Mouse (Mus musculus) myocyte (in vitro differentiated cells): ENCODE measurements at regions not wholly inside any gene's neighbourhood (a gene's known extent, or its start where the extent isn't known, plus 50 kb on each side); places are given as distances from the start of the nearest gene placed in this dataset.

Source experiments
- H3K27me3 ChIP-seq: one replicate; pipeline ENCODE4 v1.6.1; 2011; ENCODE audit not compliant: control insufficient read depth, insufficient read depth, insufficient read length
- H3K36me3 ChIP-seq: one replicate; pipeline ENCODE4 v1.6.1; 2011; ENCODE audit not compliant: control insufficient read depth, insufficient read depth
- H3K4me2 ChIP-seq: one replicate; pipeline ENCODE4 v1.6.1; 2011; ENCODE audit warnings: low read depth, control low read depth
- H3K4me3 ChIP-seq: one replicate; pipeline ENCODE4 v1.5.1; 2011; ENCODE audit warnings: mild to moderate bottlenecking, control low read depth, moderate library complexity
- H3K79me2 ChIP-seq: one replicate; pipeline ENCODE4 v1.6.1; 2011; ENCODE audit not compliant: control insufficient read depth, insufficient read depth
- H3ac ChIP-seq: one replicate; pipeline ENCODE4 v1.6.1; 2011; ENCODE audit not compliant: control insufficient read depth, insufficient read length
- CEBPB ChIP-seq: IDR thresholded peaks from 2 replicates; pipeline ENCODE4 v1.6.1; 2011; ENCODE audit warnings: mild to moderate bottlenecking, moderate library complexity; ENCODE audit not compliant: poor library complexity, insufficient read depth, severe bottlenecking
- E2F4 ChIP-seq: IDR thresholded peaks from one replicate; pipeline ENCODE4 v1.6.1; 2011; ENCODE audit warnings: mild to moderate bottlenecking, control low read depth, moderate library complexity; ENCODE audit not compliant: insufficient read depth
- MAX ChIP-seq: IDR thresholded peaks from one replicate; pipeline ENCODE4 v1.6.1; 2011; ENCODE audit warnings: low read depth, mild to moderate bottlenecking, control low read depth
- MYOD1 ChIP-seq, 3 experiments: IDR thresholded peaks; one replicate each; pipeline ENCODE4 v1.6.1; 2011; ENCODE audit warnings: control low read depth in 2 of 3, low read depth in 2 of 3, mild to moderate bottlenecking in 2 of 3, moderate library complexity in 1 of 3; ENCODE audit not compliant: insufficient read length in 2 of 3, control insufficient read depth in 1 of 3
- MYOG ChIP-seq, 3 experiments: IDR thresholded peaks; one replicate each; pipeline ENCODE4 v1.6.1; 2011; ENCODE audit warnings: control low read depth in 2 of 3, low read depth in 2 of 3, mild to moderate bottlenecking in 2 of 3; ENCODE audit not compliant: insufficient read length in 2 of 3, control insufficient read depth in 1 of 3, insufficient read depth in 1 of 3
- POLR2A ChIP-seq: IDR thresholded peaks from one replicate; pipeline ENCODE4 v1.6.1; 2011; ENCODE audit warnings: low read depth, mild to moderate bottlenecking, control low read depth, moderate library complexity; ENCODE audit not compliant: insufficient read length
- POLR2AphosphoS2 ChIP-seq: IDR thresholded peaks from one replicate; pipeline ENCODE4 v1.6.1; 2011; ENCODE audit warnings: low read depth, control low read depth; ENCODE audit not compliant: insufficient read length
- REST ChIP-seq: IDR thresholded peaks from one replicate; pipeline ENCODE4 v1.6.1; 2011; ENCODE audit warnings: mild to moderate bottlenecking, control low read depth, moderate library complexity; ENCODE audit not compliant: insufficient read depth, insufficient read length
- SRF ChIP-seq: IDR thresholded peaks from one replicate; pipeline ENCODE4 v1.6.1; 2011; ENCODE audit warnings: low read depth; ENCODE audit not compliant: control insufficient read depth, insufficient read length
- TCF12 ChIP-seq: IDR thresholded peaks from one replicate; pipeline ENCODE4 v1.6.1; 2011; ENCODE audit warnings: mild to moderate bottlenecking, control low read depth; ENCODE audit not compliant: poor library complexity, insufficient read depth, severe bottlenecking
- TCF3 ChIP-seq: IDR thresholded peaks from one replicate; pipeline ENCODE4 v1.6.1; 2011; ENCODE audit warnings: low read depth, control low read depth; ENCODE audit not compliant: insufficient read length
- USF1 ChIP-seq: IDR thresholded peaks from one replicate; pipeline ENCODE4 v1.6.1; 2011; ENCODE audit warnings: low read depth, mild to moderate bottlenecking, control low read depth, moderate library complexity

DNA sequence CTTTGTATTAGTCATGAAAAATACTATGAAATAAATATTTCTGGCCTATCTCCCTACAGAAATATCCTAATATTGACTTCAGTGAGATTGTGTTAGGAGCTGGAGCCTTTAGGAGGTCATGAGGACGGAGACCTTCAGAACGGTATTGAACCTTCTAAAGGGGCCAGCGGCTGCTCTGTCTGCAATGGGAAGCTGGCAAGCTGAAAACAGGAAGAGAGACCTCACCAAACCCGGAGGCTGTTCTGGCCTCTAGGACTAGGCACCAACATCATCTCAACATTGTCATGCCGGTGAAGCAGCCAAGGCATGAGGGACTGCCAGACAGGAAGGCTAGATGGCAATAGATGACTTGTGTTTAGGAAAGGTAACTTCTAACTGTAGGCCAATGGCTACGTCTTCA lies 56.7 kb upstream of the Atrnl1 start:
- Histone ChIP-seq H3K4me2 (no peak overlapping the region), H3ac (no peak overlapping the region), H3K36me3 (no peaks in the 10 kb centered on the region)

DNA sequence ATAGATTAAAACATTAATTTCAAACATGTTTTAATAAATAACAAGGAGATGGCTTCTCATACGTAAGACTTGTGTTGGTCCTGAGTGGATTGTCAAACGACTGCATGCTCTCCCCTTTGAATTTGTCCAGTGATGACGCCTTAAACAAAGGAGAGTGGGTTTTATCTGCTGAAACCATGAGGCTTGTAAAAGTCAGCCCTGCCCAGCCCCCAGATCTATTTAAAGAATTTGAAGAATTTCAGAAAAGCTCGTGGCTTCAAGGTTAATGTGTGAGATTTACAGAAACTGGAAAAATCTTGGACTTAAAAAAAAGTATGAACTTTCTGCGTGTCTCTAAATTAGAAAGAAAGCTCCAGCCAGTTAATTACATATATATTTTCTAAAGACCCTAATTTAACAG lies 55.5 kb upstream of the Atrnl1 start:
- no peaks in the 10 kb centered on the region for H3K36me3 ChIP-seq
- no peak for TF ChIP-seq E2F4
- TF ChIP-seq CEBPB = no peak
- TF ChIP-seq MAX = no peak
- no peak for TF ChIP-seq POLR2A
- TF ChIP-seq MYOG (IDR thresholded peaks at IDR 0.05; ENCODE audit: control insufficient read depth in 1 of 3, insufficient read depth in 1 of 3, insufficient read length in 2 of 3, low read depth in 2 of 3) = no peak
- TF ChIP-seq SRF = no peak
- no peak for TF ChIP-seq REST
- no peak for TF ChIP-seq USF1
- no peak for TF ChIP-seq TCF12
- no peak for TF ChIP-seq TCF3
- TF ChIP-seq POLR2AphosphoS2 = no peak
- no peak for TF ChIP-seq MYOD1 (IDR thresholded peaks at IDR 0.05; ENCODE audit: control insufficient read depth in 1 of 3, insufficient read length in 2 of 3, low read depth in 2 of 3)
- no peaks in the 10 kb centered on the region for H3K27me3 ChIP-seq
- H3K4me2 ChIP-seq = no peak overlapping the region
- H3K79me2 ChIP-seq = no peaks in the 10 kb centered on the region
- no peak overlapping the region for H3ac ChIP-seq
- H3K4me3 ChIP-seq = no peak overlapping the region

More for the DNA sequence above, 56.7 kb upstream of the Atrnl1 start:
- no peak for TF ChIP-seq SRF
- no peak for TF ChIP-seq MYOD1 (IDR thresholded peaks at IDR 0.05; ENCODE audit: control insufficient read depth in 1 of 3, insufficient read length in 2 of 3, low read depth in 2 of 3)
- no peak for TF ChIP-seq MAX
- no peak for TF ChIP-seq REST
- TF ChIP-seq POLR2A = no peak
- TF ChIP-seq E2F4 = no peak
- TF ChIP-seq MYOG (IDR thresholded peaks at IDR 0.05; ENCODE audit: control insufficient read depth in 1 of 3, insufficient read depth in 1 of 3, insufficient read length in 2 of 3, low read depth in 2 of 3) = no peak
- TF ChIP-seq POLR2AphosphoS2 = no peak
- no peak for TF ChIP-seq CEBPB
- TF ChIP-seq USF1 = no peak
- H3K27me3 ChIP-seq = no peaks in the 10 kb centered on the region
- H3K79me2 ChIP-seq = no peaks in the 10 kb centered on the region
- H3K4me3 ChIP-seq = no peak overlapping the region

DNA sequence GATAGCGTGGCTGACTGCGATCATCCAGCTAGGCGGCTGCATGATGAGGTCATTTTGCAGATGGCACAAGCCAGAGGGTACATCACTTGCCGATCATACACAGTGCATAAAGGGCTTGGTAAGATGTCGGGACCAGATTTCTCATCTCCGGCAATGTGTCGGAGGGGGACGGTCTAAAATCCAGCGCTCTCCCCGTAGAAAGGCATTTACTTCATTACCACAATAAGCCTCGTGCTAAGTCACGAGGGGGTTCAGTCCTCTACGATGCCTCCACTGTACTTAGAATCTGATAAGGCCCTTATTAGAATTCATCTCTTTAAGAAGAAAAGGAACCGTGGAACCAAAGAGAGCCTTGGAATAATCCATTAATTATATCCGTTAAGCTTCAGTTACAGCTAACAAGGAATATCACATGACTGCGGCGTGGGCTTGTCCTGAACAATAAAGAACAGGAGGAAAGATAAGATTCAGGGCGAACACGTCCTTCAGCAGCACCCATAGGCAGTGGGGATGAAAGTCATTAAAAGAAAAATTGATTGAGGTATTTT lies 52.3 kb upstream of the Atrnl1 start:
- Histone ChIP-seq H3ac (no peak overlapping the region), H3K36me3 (no peaks in the 10 kb centered on the region), H3K27me3 (no peaks in the 10 kb centered on the region), H3K79me2 (no peaks in the 10 kb centered on the region), H3K4me3 (no peak overlapping the region), H3K4me2 (no peak overlapping the region)
- TF ChIP-seq CEBPB (no peak), MYOG (IDR thresholded peaks at IDR 0.05; ENCODE audit: control insufficient read depth in 1 of 3, insufficient read depth in 1 of 3, insufficient read length in 2 of 3, low read depth in 2 of 3) (no peak)

DNA sequence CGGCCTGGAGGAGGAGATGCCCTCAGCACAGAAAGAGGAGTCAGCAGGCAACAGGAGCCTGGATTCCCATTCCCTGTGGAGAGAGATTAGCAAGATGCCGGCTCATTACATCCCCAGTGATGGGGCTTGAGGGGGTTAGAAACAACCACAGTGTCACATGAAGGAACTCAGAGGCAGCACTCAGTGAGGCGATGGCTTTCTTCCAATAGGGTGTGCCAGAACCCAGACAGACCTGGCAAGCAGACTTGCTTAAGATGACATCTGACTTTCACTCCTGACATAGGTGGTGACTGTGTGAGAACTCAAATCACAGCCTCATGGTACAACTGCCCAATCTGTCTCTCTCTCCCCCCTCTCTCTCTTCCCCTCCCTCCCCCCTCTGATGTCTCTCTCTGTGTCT lies 50.1 kb upstream of the Atrnl1 start:
- Histone ChIP-seq H3K4me3 (no peak overlapping the region), H3K27me3 (no peaks in the 10 kb centered on the region), H3ac (no peak overlapping the region), H3K36me3 (no peaks in the 10 kb centered on the region), H3K79me2 (no peaks in the 10 kb centered on the region), H3K4me2 (no peak overlapping the region)
- TF ChIP-seq TCF3 (no peak), REST (no peak), TCF12 (no peak), MYOD1 (IDR thresholded peaks at IDR 0.05; ENCODE audit: control insufficient read depth in 1 of 3, insufficient read length in 2 of 3, low read depth in 2 of 3) (no peak), POLR2A (no peak), POLR2AphosphoS2 (no peak), USF1 (no peak), E2F4 (no peak), MAX (no peak), SRF (no peak), MYOG (IDR thresholded peaks at IDR 0.05; ENCODE audit: control insufficient read depth in 1 of 3, insufficient read depth in 1 of 3, insufficient read length in 2 of 3, low read depth in 2 of 3) (no peak), CEBPB (no peak)
